Mouse (Mus musculus) intestine, embryonic 15.5 days (tissue): ENCODE measurements around the gene Il27. TPM values are rescaled to one million over a fixed set of nuclear protein-coding genes. Genes with fewer than 3 reads are reported as not detected.
A peak's percentile ranks its signal among the peaks of the same experiment; 100 is the strongest.

Experiments
- ATAC-seq: fragments of 200-750 bp; cut with Nextera tagmentation; 2 replicates; pipeline ENCODE4 v1.8.0; 2017; ENCODE audit warnings: moderate TSS enrichment, moderate library complexity
- H3K27ac ChIP-seq: fragments of 300-500 bp; sonication (generic); 2 replicates; pipeline ENCODE4 v1.5.1; 2015; ENCODE audit warnings: mild to moderate bottlenecking, inconsistent platforms
- H3K27me3 ChIP-seq: fragments of 300-500 bp; sonication (generic); replicated peaks from 2 replicates; pipeline ENCODE4 v1.6.1; 2015; ENCODE audit warnings: inconsistent platforms
- H3K36me3 ChIP-seq: fragments of 300-500 bp; sonication (generic); 2 replicates; pipeline ENCODE4 v1.6.1; 2015; ENCODE audit warnings: inconsistent platforms
- H3K4me1 ChIP-seq: fragments of 300-500 bp; sonication (generic); replicated peaks from 2 replicates; pipeline ENCODE4 v1.6.1; 2015; ENCODE audit warnings: inconsistent platforms
- H3K4me2 ChIP-seq: fragments of 300-500 bp; sonication (generic); replicated peaks from 2 replicates; pipeline ENCODE4 v1.6.1; 2015; ENCODE audit warnings: mild to moderate bottlenecking, inconsistent platforms
- H3K4me3 ChIP-seq: fragments of 300-500 bp; sonication (generic); replicated peaks from 2 replicates; pipeline ENCODE4 v1.5.1; 2015; ENCODE audit warnings: inconsistent platforms
- H3K9ac ChIP-seq: fragments of 300-500 bp; sonication (generic); 2 replicates; pipeline ENCODE4 v1.6.1; 2015; ENCODE audit warnings: inconsistent platforms
- H3K9me3 ChIP-seq: fragments of 300-500 bp; sonication (generic); 2 replicates; pipeline ENCODE4 v1.6.1; 2016; ENCODE audit warnings: inconsistent platforms
- WGBS: fragments of 180-500 bp; shearing (Covaris S2); methylation state at CpG from one replicate; pipeline ENCODE4 v1.1.7; 2015; 5-methylcytosine and 5-hydroxymethylcytosine counted together
- polyA plus RNA-seq: library from polyadenylated mRNA; unstranded; fragments of >200 nt; fragmentation: Nextera tagmentation; extraction: Ambion mirVana; gene quantifications from 2 replicates; pipeline ENCODE4 v1.2.1, GENCODE M21; 2015

Gene Il27
- polyA plus RNA-seq, 1 experiment from 2014 or later = not detected

- Histone ChIP-seq H3K4me3 (no peak overlapping the region), H3K9ac (no peak overlapping the region), H3K27me3 (no peaks in the 10 kb centered on the region), H3K36me3 (no peaks in the 10 kb centered on the region), H3K9me3 (no peaks in the 10 kb centered on the region), H3K27ac (no peak overlapping the region), H3K4me2 (peak overlapping the region; percentile 14; the same call in 1 of the 2 replicates), H3K4me1 (peaks cover 7% of the 10 kb centered on the region)
- 39% methylated on average over 6 of the region's 6 CpGs for WGBS
- peak; percentile 86 for ATAC-seq
These were observed 30.6 kb upstream of the Il27 start for GRCm38 (mm10) chr7:126625369-126625768.

- Histone ChIP-seq H3K27me3 (no peaks in the 10 kb centered on the region), H3K9ac (no peak overlapping the region), H3K4me2 (0 out of 2 replicates have a peak overlapping the region, but pooled peaks have one; percentile 14), H3K27ac (no peak overlapping the region), H3K9me3 (no peaks in the 10 kb centered on the region), H3K36me3 (no peaks in the 10 kb centered on the region), H3K4me3 (no peak overlapping the region), H3K4me1 (peaks cover 7% of the 10 kb centered on the region)
- 76% methylated on average over 16 of the region's 16 CpGs for WGBS
- no peak for ATAC-seq
These were observed 30.0 kb upstream of the Il27 start for GRCm38 (mm10) chr7:126624774-126625173.

GRCm38 (mm10) chr7:126623381-126623780 lies 28.6 kb upstream of the Il27 start:
- H3K4me3 ChIP-seq = no peak overlapping the region
- no peaks in the 10 kb centered on the region for H3K9me3 ChIP-seq
- no peak overlapping the region for H3K4me2 ChIP-seq
- H3K9ac ChIP-seq = no peak overlapping the region
- no peaks in the 10 kb centered on the region for H3K36me3 ChIP-seq
- H3K4me1 ChIP-seq = peaks cover 7% of the 10 kb centered on the region
- H3K27me3 ChIP-seq = no peaks in the 10 kb centered on the region
- no peak for ATAC-seq
- no peak overlapping the region for H3K27ac ChIP-seq
- WGBS = 86% methylated on average over 1 of the region's 1 CpGs

- Histone ChIP-seq H3K9me3 (no peaks in the 10 kb centered on the region), H3K4me3 (no peak overlapping the region), H3K36me3 (no peaks in the 10 kb centered on the region), H3K4me2 (no peak overlapping the region), H3K4me1 (peaks cover 7% of the 10 kb centered on the region), H3K27me3 (no peaks in the 10 kb centered on the region), H3K27ac (no peak overlapping the region), H3K9ac (no peak overlapping the region; the same call in 1 of the 2 replicates)
- no peak for ATAC-seq
- WGBS = 72% methylated on average over 9 of the region's 9 CpGs
These were observed 27.0 kb upstream of the Il27 start for GRCm38 (mm10) chr7:126621452-126622359.

GRCm38 (mm10) chr7:126619559-126620275 lies 25.0 kb upstream of the Il27 start:
- no peaks in the 10 kb centered on the region for H3K36me3 ChIP-seq
- H3K4me1 ChIP-seq = no peaks in the 10 kb centered on the region
- WGBS = 73% methylated on average over 10 of the region's 10 CpGs
- H3K9me3 ChIP-seq = no peaks in the 10 kb centered on the region
- H3K4me2 ChIP-seq = no peak overlapping the region
- ATAC-seq = no peak
- no peak overlapping the region for H3K4me3 ChIP-seq
- H3K27ac ChIP-seq = no peak overlapping the region
- H3K9ac ChIP-seq = no peak overlapping the region
- H3K27me3 ChIP-seq = no peaks in the 10 kb centered on the region

GRCm38 (mm10) chr7:126616707-126617106 lies 22.0 kb upstream of the Il27 start:
- Histone ChIP-seq H3K4me3 (no peak overlapping the region), H3K4me2 (no peak overlapping the region), H3K4me1 (no peaks in the 10 kb centered on the region), H3K9ac (no peak overlapping the region), H3K27me3 (no peaks in the 10 kb centered on the region), H3K36me3 (no peaks in the 10 kb centered on the region), H3K27ac (no peak overlapping the region), H3K9me3 (no peaks in the 10 kb centered on the region)
- 69% methylated on average over 3 of the region's 3 CpGs for WGBS
- ATAC-seq = no peak

- no peaks in the 10 kb centered on the region for H3K27me3 ChIP-seq
- 81% methylated on average over 3 of the region's 3 CpGs for WGBS
- no peaks in the 10 kb centered on the region for H3K36me3 ChIP-seq
- ATAC-seq = no peak
- no peak overlapping the region for H3K4me2 ChIP-seq
- H3K4me1 ChIP-seq = no peaks in the 10 kb centered on the region
- H3K27ac ChIP-seq = no peak overlapping the region
- H3K4me3 ChIP-seq = no peak overlapping the region
- no peak overlapping the region for H3K9ac ChIP-seq
- no peaks in the 10 kb centered on the region for H3K9me3 ChIP-seq
These were observed 18.0 kb upstream of the Il27 start for GRCm38 (mm10) chr7:126612736-126613135.

- no peak for ATAC-seq
- Histone ChIP-seq H3K4me3 (no peak overlapping the region), H3K4me1 (0 out of 2 replicates have a peak, but pooled peaks cover 3% of the 10 kb centered on the region), H3K4me2 (no peak overlapping the region), H3K27me3 (no peaks in the 10 kb centered on the region), H3K9ac (no peak overlapping the region), H3K27ac (no peak overlapping the region), H3K9me3 (no peaks in the 10 kb centered on the region), H3K36me3 (no peaks in the 10 kb centered on the region)
- WGBS = 80% methylated on average over 5 of the region's 5 CpGs
These were observed 13.1 kb upstream of the Il27 start for GRCm38 (mm10) chr7:126607796-126608195.

- Histone ChIP-seq H3K4me2 (no peak overlapping the region), H3K9ac (no peak overlapping the region), H3K27ac (no peak overlapping the region), H3K36me3 (no peaks in the 10 kb centered on the region), H3K4me1 (0 out of 2 replicates have a peak, but pooled peaks cover 3% of the 10 kb centered on the region), H3K27me3 (no peaks in the 10 kb centered on the region), H3K4me3 (no peak overlapping the region), H3K9me3 (no peaks in the 10 kb centered on the region)
- 66% methylated on average over 3 of the region's 3 CpGs for WGBS
- ATAC-seq = no peak
These were observed 12.3 kb upstream of the Il27 start for GRCm38 (mm10) chr7:126607064-126607463.

GRCm38 (mm10) chr7:126606611-126607010 lies 11.9 kb upstream of the Il27 start:
- H3K9me3 ChIP-seq = no peaks in the 10 kb centered on the region
- H3K4me2 ChIP-seq = no peak overlapping the region
- H3K4me1 ChIP-seq = 0 out of 2 replicates have a peak, but pooled peaks cover 3% of the 10 kb centered on the region
- 66% methylated on average over 5 of the region's 5 CpGs for whole genome bisulfite sequencing
- H3K4me3 ChIP-seq = no peak overlapping the region
- H3K27ac ChIP-seq = no peak overlapping the region
- ATAC-seq = 0 out of 2 replicates have a peak, but pooled peaks have one; percentile 34
- no peaks in the 10 kb centered on the region for H3K36me3 ChIP-seq
- no peaks in the 10 kb centered on the region for H3K27me3 ChIP-seq
- no peak overlapping the region for H3K9ac ChIP-seq

GRCm38 (mm10) chr7:126602650-126603049 lies 7.9 kb upstream of the Il27 start:
- ATAC-seq = no peak
- WGBS = 75% methylated on average over 3 of the region's 3 CpGs
- H3K9ac ChIP-seq = no peak overlapping the region
- no peaks in the 10 kb centered on the region for H3K27me3 ChIP-seq
- H3K4me1 ChIP-seq = 0 out of 2 replicates have a peak, but pooled peaks cover 3% of the 10 kb centered on the region
- no peak overlapping the region for H3K4me3 ChIP-seq
- no peak overlapping the region for H3K27ac ChIP-seq
- no peaks in the 10 kb centered on the region for H3K36me3 ChIP-seq
- H3K4me2 ChIP-seq = no peak overlapping the region
- H3K9me3 ChIP-seq = no peaks in the 10 kb centered on the region

- Histone ChIP-seq H3K4me2 (no peak overlapping the region), H3K4me3 (no peak overlapping the region), H3K27me3 (no peaks in the 10 kb centered on the region), H3K27ac (no peak overlapping the region), H3K9ac (no peak overlapping the region), H3K36me3 (no peaks in the 10 kb centered on the region), H3K9me3 (no peaks in the 10 kb centered on the region), H3K4me1 (0 out of 2 replicates have a peak, but pooled peaks cover under 1% of the 10 kb centered on the region)
- no peak for ATAC-seq
- 29% methylated on average over 5 of the region's 5 CpGs for WGBS
These were observed 7.2 kb upstream of the Il27 start for GRCm38 (mm10) chr7:126601896-126602295.
